Mouse (Mus musculus): ENCODE measurements around the gene Oxt.

The Oxt gene

GRCm38 (mm10) chr2:130579791-130580190 is 3.8 kb downstream of the Oxt start:
- DNase-seq = no peak

- DNase-seq = no peak
These were observed 5.2 kb downstream of the Oxt start for GRCm38 (mm10) chr2:130581201-130581600.

- no peak for DNase-seq
These were observed 6.6 kb downstream of the Oxt start, which contains the start of gene Avp for GRCm38 (mm10) chr2:130582552-130582951. Avp (minus strand) TSS chr2:130582554.

GRCm38 (mm10) chr2:130583902-130584560 is 8.1 kb downstream of the Oxt start:
- DNase-seq = no peak

GRCm38 (mm10) chr2:130586016-130586415 is 10.0 kb downstream of the Oxt start:
- DNase-seq = no peak

GRCm38 (mm10) chr2:130588373-130588772 is 12.4 kb downstream of the Oxt start:
- DNase-seq = no peak

- DNase-seq = no peak
These were observed 13.2 kb downstream of the Oxt start for GRCm38 (mm10) chr2:130589157-130589556.

GRCm38 (mm10) chr2:130589761-130590160 is 13.8 kb downstream of the Oxt start:
- DNase-seq = no peak

- no peak for DNase-seq
These were observed 15.0 kb downstream of the Oxt start for GRCm38 (mm10) chr2:130591016-130591415.

GRCm38 (mm10) chr2:130595596-130595995 is 19.6 kb downstream of the Oxt start:
- no peak for DNase-seq

GRCm38 (mm10) chr2:130597601-130598010 is 21.6 kb downstream of the Oxt start:
- peak; percentile 33 for DNase-seq

GRCm38 (mm10) chr2:130598399-130598798 is 22.4 kb downstream of the Oxt start:
- DNase-seq = no peak

GRCm38 (mm10) chr2:130602195-130602594 is 26.2 kb downstream of the Oxt start:
- no peak for DNase-seq

- no peak for DNase-seq
These were observed 37.1 kb downstream of the Oxt start for GRCm38 (mm10) chr2:130613091-130613490.

GRCm38 (mm10) chr2:130618972-130619371 is 43.0 kb downstream of the Oxt start:
- no peak for DNase-seq

All from right cerebral cortex, postnatal 4 days (tissue).